Comparison of ENCODE assay signal across 26 mouse cellular contexts in the genomic region with DNA sequence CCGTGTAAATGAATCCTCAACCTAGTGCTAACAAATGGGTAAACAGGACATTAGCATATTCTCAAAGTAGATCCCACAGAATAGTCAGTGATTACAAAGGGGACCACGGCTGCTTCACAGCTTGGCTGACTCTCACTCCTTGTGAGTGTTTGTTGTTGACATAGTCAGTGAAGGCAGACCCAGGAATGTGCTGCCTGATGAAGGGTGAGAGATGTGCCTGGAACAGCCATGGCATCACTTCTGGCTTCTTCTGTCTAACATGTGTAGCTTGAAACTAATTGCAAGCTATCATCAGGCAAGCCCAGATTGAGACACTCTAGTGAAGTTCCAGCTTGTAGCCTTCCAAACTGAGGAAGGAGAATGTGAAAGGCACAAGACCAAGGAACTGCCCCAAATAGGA.
DNase-seq lines count a peak whose midpoint lies in the region; ATAC-seq and TF ChIP-seq lines count a peak whose summit lies in the region.
"Had no signal": no experiment of that assay in that cellular context is flagged by ENCODE, and none has a peak within 500 bp of the region (broad histone marks: within the 10 kb centered on the region; RNA-seq: fewer than 3 reads in every experiment).

No protein-coding gene starts in this region.

- intact Hi-C loops in heart, postnatal 25 days (cut with DNase I) = no loop called here
- intact Hi-C loops in gastrocnemius, postnatal 14 days (cut with DNase I; ENCODE audit: low total_unique reads) = no loop called here

- no peaks in the 10 kb centered on the region for H3K9me3 ChIP-seq in lung, postnatal 0 days (ENCODE audit: low read length)
- H3K9me3 ChIP-seq: embryonic facial prominence, embryonic 12.5 days; embryonic facial prominence, embryonic 15.5 days; forebrain, embryonic 15.5 days; heart, embryonic 10.5 days; heart, embryonic 13.5 days; hindbrain, embryonic 12.5 days; hindbrain, embryonic 15.5 days had no signal

- DNase-seq in heart, adult 11 months = peak; percentile 77
- DNase-seq in heart, postnatal 25 days (ENCODE audit: low spot score) = no peak
- DNase-seq in lung, postnatal 0 days (ENCODE audit: low spot score) = peak; percentile 69
- peak; percentile 16 for DNase-seq in lung, postnatal 25 days (ENCODE audit: low spot score)
- DNase-seq in gastrocnemius, postnatal 14 days = no peak
- DNase-seq: adrenal gland, postnatal 10 days; adrenal gland, postnatal 36 days; B cell, adult 2 months; cerebellum, adult 11 months; cerebellum, adult 2 months; cerebellum, adult 9-11 months; cerebellum, postnatal 25 days; gastrocnemius, adult 2 months; gastrocnemius, postnatal 25 days; heart, adult 2 months; heart, postnatal 14 days had no signal

- no peak overlapping the region for H3K9ac ChIP-seq in lung, postnatal 0 days (replicated peaks; ENCODE audit: low read depth)
- H3K9ac ChIP-seq: embryonic facial prominence, embryonic 12.5 days; embryonic facial prominence, embryonic 15.5 days; forebrain, embryonic 15.5 days; heart, embryonic 13.5 days; hindbrain, embryonic 12.5 days; hindbrain, embryonic 15.5 days had no signal

- H3K27me3 ChIP-seq in lung, postnatal 0 days (replicated peaks; ENCODE audit: insufficient read depth, low read length) = no peaks in the 10 kb centered on the region
- H3K27me3 ChIP-seq: embryonic facial prominence, embryonic 12.5 days; embryonic facial prominence, embryonic 15.5 days; forebrain, embryonic 15.5 days; heart, embryonic 13.5 days; hindbrain, embryonic 12.5 days; hindbrain, embryonic 15.5 days; Patski had no signal

- no peaks in the 10 kb centered on the region for H3K36me3 ChIP-seq in lung, postnatal 0 days (ENCODE audit: insufficient read depth, low read length)
- H3K36me3 ChIP-seq: embryonic facial prominence, embryonic 12.5 days; embryonic facial prominence, embryonic 15.5 days; forebrain, embryonic 15.5 days; G1E; heart, embryonic 10.5 days; heart, embryonic 13.5 days; hindbrain, embryonic 12.5 days; hindbrain, embryonic 15.5 days had no signal

- H3K4me1 ChIP-seq in lung, postnatal 0 days (ENCODE audit: insufficient read depth, low read depth, low read length) = no peaks in the 10 kb centered on the region
- H3K4me1 ChIP-seq: embryonic facial prominence, embryonic 12.5 days; embryonic facial prominence, embryonic 15.5 days; forebrain, embryonic 15.5 days; heart, embryonic 10.5 days; heart, embryonic 13.5 days; hindbrain, embryonic 12.5 days; hindbrain, embryonic 15.5 days had no signal

- WGBS in lung, postnatal 0 days = 19% methylated on average over 2 of the region's 2 CpGs

- no peak overlapping the region for H3K4me2 ChIP-seq in lung, postnatal 0 days (replicated peaks; ENCODE audit: low read depth, low read length)
- H3K4me2 ChIP-seq: embryonic facial prominence, embryonic 12.5 days; embryonic facial prominence, embryonic 15.5 days; forebrain, embryonic 15.5 days; heart, embryonic 13.5 days; hindbrain, embryonic 12.5 days; hindbrain, embryonic 15.5 days had no signal

- no peak for TF ChIP-seq CTCF in lung, postnatal 0 days (IDR thresholded peaks at IDR 0.05)

- no peak overlapping the region for H3K4me3 ChIP-seq in lung, postnatal 0 days (ENCODE audit: low read depth, low read length)
- H3K4me3 ChIP-seq: embryonic facial prominence, embryonic 12.5 days; embryonic facial prominence, embryonic 15.5 days; forebrain, embryonic 15.5 days; gastrocnemius, adult 2 months; heart, adult 2 months; heart, embryonic 10.5 days; heart, embryonic 13.5 days; hindbrain, embryonic 12.5 days; hindbrain, embryonic 15.5 days had no signal

- H3K27ac ChIP-seq in lung, postnatal 0 days (ENCODE audit: low read length) = no peak overlapping the region
- H3K27ac ChIP-seq: embryonic facial prominence, embryonic 12.5 days; embryonic facial prominence, embryonic 15.5 days; forebrain, embryonic 15.5 days; gastrocnemius, adult 2 months; heart, adult 2 months; heart, embryonic 10.5 days; heart, embryonic 13.5 days; hindbrain, embryonic 12.5 days; hindbrain, embryonic 15.5 days had no signal

- TF ChIP-seq EP300 in lung, postnatal 0 days (IDR thresholded peaks at IDR 0.05) = no peak

- ATAC-seq in lung, postnatal 0 days = peak; percentile 72
- ATAC-seq in cerebellum, adult (ENCODE audit: insufficient number of reproducible peaks, low FRiP score, low TSS enrichment) = no peak
- ATAC-seq: forebrain, embryonic 15.5 days; Patski had no signal

Comparison
In these comparisons a context has a peak if more than half of its experiments do, and no peak if none do; other contexts are left out.
1. DNase-seq: peak in heart, adult 11 months (single experiment), lung, postnatal 0 days (single experiment) and lung, postnatal 25 days (single experiment); none in heart, postnatal 25 days (single experiment) and gastrocnemius, postnatal 14 days (single experiment).